In genomic region chr2:102057029-102057685, GRCm38 (mm10) we compare ENCODE assay signal across 10 mouse cellular contexts.
DNase-seq lines count a peak whose midpoint lies in the region; ATAC-seq and TF ChIP-seq lines count a peak whose summit lies in the region.
"Had no signal": no experiment of that assay in that cellular context is flagged by ENCODE, and none has a peak within 500 bp of the region (broad histone marks: within the 10 kb centered on the region; RNA-seq: fewer than 3 reads in every experiment).

No protein-coding gene starts in this region.

- 0 out of 2 replicates have a peak, but pooled peaks have one; percentile 20 for ATAC-seq in heart, embryonic 16.5 days (replicated peaks; ENCODE audit: extremely low read depth, insufficient read depth, low FRiP score)
- no peak for ATAC-seq in heart, embryonic 11.5 days (replicated peaks; ENCODE audit: insufficient number of reproducible peaks, low FRiP score, low TSS enrichment)
- no peak for ATAC-seq in stomach, embryonic 14.5 days (ENCODE audit: insufficient number of reproducible peaks, insufficient read depth, low FRiP score, low read depth)
- ATAC-seq in stomach, postnatal 0 days (ENCODE audit: low FRiP score, low TSS enrichment) = no peak
- no peak for ATAC-seq in midbrain, embryonic 15.5 days (replicated peaks)

- no peaks in the 10 kb centered on the region for H3K9me3 ChIP-seq in heart, embryonic 16.5 days (replicated peaks; ENCODE audit: control insufficient read depth, low read length)
- H3K9me3 ChIP-seq in heart, embryonic 11.5 days (replicated peaks; ENCODE audit: control insufficient read depth, low read length) = no peaks in the 10 kb centered on the region
- H3K9me3 ChIP-seq in stomach, embryonic 14.5 days (ENCODE audit: control insufficient read depth, low read depth, low read length) = no peaks in the 10 kb centered on the region
- no peaks in the 10 kb centered on the region for H3K9me3 ChIP-seq in stomach, postnatal 0 days (ENCODE audit: control insufficient read depth, low read length)
- H3K9me3 ChIP-seq in midbrain, embryonic 15.5 days = no peaks in the 10 kb centered on the region
- H3K9me3 ChIP-seq: stomach, embryonic 15.5 days had no signal

- H3K36me3 ChIP-seq in heart, embryonic 16.5 days (ENCODE audit: control insufficient read depth, insufficient read depth) = no peaks in the 10 kb centered on the region
- H3K36me3 ChIP-seq in heart, embryonic 11.5 days (ENCODE audit: control insufficient read depth, insufficient read depth, low read length) = no peaks in the 10 kb centered on the region
- peaks cover 6% of the 10 kb centered on the region; the same call in 1 of the 2 replicates for H3K36me3 ChIP-seq in stomach, embryonic 14.5 days (ENCODE audit: control insufficient read depth, insufficient read depth, low read length)
- H3K36me3 ChIP-seq in stomach, postnatal 0 days (ENCODE audit: control insufficient read depth, insufficient read depth, low read length) = peaks cover 7% of the 10 kb centered on the region
- no peaks in the 10 kb centered on the region for H3K36me3 ChIP-seq in midbrain, embryonic 15.5 days (replicated peaks)
- H3K36me3 ChIP-seq: stomach, embryonic 15.5 days had no signal

- no peak overlapping the region for H3K4me2 ChIP-seq in heart, embryonic 16.5 days (ENCODE audit: low read depth, low read length)
- H3K4me2 ChIP-seq in heart, embryonic 11.5 days = no peak overlapping the region
- H3K4me2 ChIP-seq in stomach, embryonic 14.5 days (replicated peaks; ENCODE audit: low read depth, low read length) = no peak overlapping the region
- H3K4me2 ChIP-seq in stomach, postnatal 0 days (replicated peaks; ENCODE audit: low read depth) = no peak overlapping the region
- no peak overlapping the region for H3K4me2 ChIP-seq in midbrain, embryonic 15.5 days
- H3K4me2 ChIP-seq: stomach, embryonic 15.5 days had no signal

- no peaks in the 10 kb centered on the region for H3K27me3 ChIP-seq in heart, embryonic 16.5 days (ENCODE audit: control insufficient read depth, insufficient read depth, low read length)
- H3K27me3 ChIP-seq in heart, embryonic 11.5 days (ENCODE audit: control insufficient read depth, insufficient read depth, low read length) = no peaks in the 10 kb centered on the region
- no peaks in the 10 kb centered on the region for H3K27me3 ChIP-seq in stomach, embryonic 14.5 days (ENCODE audit: control insufficient read depth, insufficient read depth, low read length)
- no peaks in the 10 kb centered on the region for H3K27me3 ChIP-seq in stomach, postnatal 0 days (ENCODE audit: control insufficient read depth, insufficient read depth, low read length)
- H3K27me3 ChIP-seq in midbrain, embryonic 15.5 days (replicated peaks) = no peaks in the 10 kb centered on the region
- H3K27me3 ChIP-seq: stomach, embryonic 15.5 days had no signal

- H3K9ac ChIP-seq in heart, embryonic 16.5 days (ENCODE audit: low read length) = no peak overlapping the region
- no peak overlapping the region for H3K9ac ChIP-seq in heart, embryonic 11.5 days (ENCODE audit: low read depth, low read length)
- H3K9ac ChIP-seq in stomach, embryonic 14.5 days (replicated peaks; ENCODE audit: low read depth, low read length) = no peak overlapping the region
- no peak overlapping the region for H3K9ac ChIP-seq in stomach, postnatal 0 days (ENCODE audit: low read length)
- no peak overlapping the region for H3K9ac ChIP-seq in midbrain, embryonic 15.5 days
- H3K9ac ChIP-seq: stomach, embryonic 15.5 days had no signal

- peak overlapping the region; percentile 51; the same call in 1 of the 2 replicates for H3K27ac ChIP-seq in heart, embryonic 16.5 days (ENCODE audit: low read length)
- no peak overlapping the region for H3K27ac ChIP-seq in heart, embryonic 11.5 days (ENCODE audit: low read depth, low read length)
- peak overlapping the region; percentile 21; the same call in 1 of the 2 replicates for H3K27ac ChIP-seq in stomach, embryonic 14.5 days (ENCODE audit: low read length)
- no peak overlapping the region for H3K27ac ChIP-seq in stomach, postnatal 0 days (replicated peaks)
- no peak overlapping the region for H3K27ac ChIP-seq in midbrain, embryonic 15.5 days
- H3K27ac ChIP-seq: stomach, embryonic 15.5 days had no signal

- TF ChIP-seq CTCF in stomach, postnatal 0 days (IDR thresholded peaks at IDR 0.05; ENCODE audit: low read depth) = no peak

- intact Hi-C loops in heart, postnatal 10 days (cut with DNase I) = no loop called here

- DNase-seq in stomach, postnatal 0 days (ENCODE audit: low spot score) = no peak
- DNase-seq in naive thymus-derived CD4-positive, alpha-beta T cell, adult 2 months (ENCODE audit: low read depth) = peak; percentile 57
- DNase-seq in adrenal gland, postnatal 25 days = no peak
- no peak for DNase-seq in heart, postnatal 10 days
- DNase-seq: cerebellum, adult 9-10 months had no signal

- 55% methylated on average over 9 of the region's 9 CpGs for WGBS in heart, embryonic 16.5 days
- 72% methylated on average over 9 of the region's 9 CpGs for WGBS in heart, embryonic 11.5 days (ENCODE audit: insufficient replicate concordance)
- 34% methylated on average over 9 of the region's 9 CpGs for WGBS in stomach, embryonic 14.5 days
- 44% methylated on average over 9 of the region's 9 CpGs for WGBS in stomach, postnatal 0 days
- WGBS in midbrain, embryonic 15.5 days = 71% methylated on average over 9 of the region's 9 CpGs

- no peak for TF ChIP-seq EP300 in stomach, postnatal 0 days (optimal IDR thresholded peaks at IDR 0.05)

- peaks cover 12% of the 10 kb centered on the region for H3K4me1 ChIP-seq in heart, embryonic 16.5 days (ENCODE audit: control insufficient read depth, insufficient read depth, low read length)
- 0 out of 2 replicates have a peak, but pooled peaks cover 3% of the 10 kb centered on the region for H3K4me1 ChIP-seq in heart, embryonic 11.5 days (ENCODE audit: control insufficient read depth, insufficient read depth, low read length)
- 0 out of 2 replicates have a peak, but pooled peaks cover 7% of the 10 kb centered on the region for H3K4me1 ChIP-seq in stomach, embryonic 14.5 days (ENCODE audit: control insufficient read depth, insufficient read depth, low read length)
- no peaks in the 10 kb centered on the region for H3K4me1 ChIP-seq in stomach, postnatal 0 days (replicated peaks; ENCODE audit: control insufficient read depth, insufficient read depth)
- H3K4me1 ChIP-seq in midbrain, embryonic 15.5 days = no peaks in the 10 kb centered on the region

- no peak overlapping the region for H3K4me3 ChIP-seq in heart, embryonic 16.5 days (ENCODE audit: low read length)
- H3K4me3 ChIP-seq in heart, embryonic 11.5 days (ENCODE audit: low read depth, low read length) = no peak overlapping the region
- H3K4me3 ChIP-seq in stomach, embryonic 14.5 days (ENCODE audit: low read depth, low read length) = no peak overlapping the region
- no peak overlapping the region for H3K4me3 ChIP-seq in stomach, postnatal 0 days (ENCODE audit: low read depth, low read length)
- H3K4me3 ChIP-seq in midbrain, embryonic 15.5 days = no peak overlapping the region
- H3K4me3 ChIP-seq: stomach, embryonic 15.5 days had no signal

Comparison
In these comparisons a context has a peak if more than half of its experiments do, and no peak if none do; other contexts are left out.
1. H3K27ac ChIP-seq: peak in heart, embryonic 16.5 days (single experiment) and stomach, embryonic 14.5 days (single experiment); none in heart, embryonic 11.5 days (single experiment), stomach, postnatal 0 days (single experiment) and midbrain, embryonic 15.5 days (single experiment).